Mouse (Mus musculus) cerebellum, adult 8-10 months (tissue): ENCODE measurements around the gene Jph4.

Experiments
- DNase-seq: peaks from one replicate; pipeline ENCODE4 v3.0.0; 2022

Gene Jph4

GRCm38 (mm10) chr14:55116425-55117200 lies at the start of gene Jph4:
Gene Jph4, minus strand, starts transcription at chr14:55116935.
- peak; percentile 81 for DNase-seq

GRCm38 (mm10) chr14:55164172-55164806 lies 47.6 kb upstream of the Jph4 start:
- no peak for DNase-seq

GRCm38 (mm10) chr14:55162168-55162567 lies 45.4 kb upstream of the Jph4 start:
- no peak for DNase-seq

- peak; percentile 86 for DNase-seq
Measured at GRCm38 (mm10) chr14:55161098-55161634, 44.4 kb upstream of the Jph4 start.

GRCm38 (mm10) chr14:55160251-55161071 lies 43.7 kb upstream of the Jph4 start:
- DNase-seq: no peak

GRCm38 (mm10) chr14:55157322-55158065 lies 40.8 kb upstream of the Jph4 start:
- no peak for DNase-seq

GRCm38 (mm10) chr14:55152951-55153481 lies 36.3 kb upstream of the Jph4 start:
- no peak for DNase-seq

- no peak for DNase-seq
Measured at GRCm38 (mm10) chr14:55152174-55152573, 35.4 kb upstream of the Jph4 start.

- no peak for DNase-seq
Measured at GRCm38 (mm10) chr14:55150985-55151384, 34.2 kb upstream of the Jph4 start.

GRCm38 (mm10) chr14:55149041-55149440 lies 32.3 kb upstream of the Jph4 start:
- no peak for DNase-seq

GRCm38 (mm10) chr14:55148363-55148915 lies 31.7 kb upstream of the Jph4 start:
- peak; percentile 80 for DNase-seq

- DNase-seq: no peak
Measured at GRCm38 (mm10) chr14:55146829-55147401, 30.2 kb upstream of the Jph4 start.

GRCm38 (mm10) chr14:55146324-55146723 lies 29.6 kb upstream of the Jph4 start:
- DNase-seq: no peak

- no peak for DNase-seq
Measured at GRCm38 (mm10) chr14:55139313-55139712, 22.6 kb upstream of the Jph4 start.

GRCm38 (mm10) chr14:55135676-55136075 lies 18.9 kb upstream of the Jph4 start:
- no peak for DNase-seq

GRCm38 (mm10) chr14:55126521-55126920 lies 9.8 kb upstream of the Jph4 start:
- DNase-seq: no peak

GRCm38 (mm10) chr14:55125711-55126110 lies 9.0 kb upstream of the Jph4 start:
- no peak for DNase-seq

- no peak for DNase-seq
Measured at GRCm38 (mm10) chr14:55122359-55122758, 5.6 kb upstream of the Jph4 start.

- peak; percentile 90 for DNase-seq
Measured at GRCm38 (mm10) chr14:55121947-55122346, 5.2 kb upstream of the Jph4 start.

- peak; percentile 33 for DNase-seq
Measured at GRCm38 (mm10) chr14:55119421-55120134, 2.8 kb upstream of the Jph4 start.

- peak; percentile 83 for DNase-seq
Measured at GRCm38 (mm10) chr14:55118852-55119251, 2.1 kb upstream of the Jph4 start.
